Mouse (Mus musculus) cerebellum, postnatal 4 days (tissue): ENCODE results near the gene Cadps2.

Experiments used
- DNase-seq, 2 experiments: peaks; one replicate each; pipeline ENCODE4 v3.0.0; 2022; ENCODE audit warnings: low spot score in 2 of 2, mixed read lengths in 1 of 2

Gene Cadps2

GRCm38 (mm10) chr6:23567651-23568050 lies 271.6 kb downstream of the Cadps2 start:
- no peak for DNase-seq

DNA sequence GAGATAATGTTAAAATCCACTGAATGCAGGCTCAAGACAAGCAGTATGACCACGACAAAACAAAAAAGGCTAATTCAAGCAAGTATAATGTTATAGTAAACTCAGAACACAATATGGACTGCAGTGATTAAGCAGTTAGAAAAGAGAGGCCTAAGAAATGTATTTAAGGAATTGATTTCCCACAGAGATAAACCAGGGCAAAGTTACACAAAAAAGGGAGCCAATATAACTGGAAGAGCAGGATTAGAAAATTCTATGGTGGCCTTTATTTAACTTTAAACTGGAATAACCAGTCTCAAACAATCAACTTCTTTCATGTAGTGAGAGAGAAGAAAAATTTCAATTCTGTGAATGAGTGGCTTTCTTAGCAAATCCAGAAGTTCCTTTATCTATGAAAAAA lies 289.3 kb downstream of the Cadps2 start:
- no peak for DNase-seq

DNA sequence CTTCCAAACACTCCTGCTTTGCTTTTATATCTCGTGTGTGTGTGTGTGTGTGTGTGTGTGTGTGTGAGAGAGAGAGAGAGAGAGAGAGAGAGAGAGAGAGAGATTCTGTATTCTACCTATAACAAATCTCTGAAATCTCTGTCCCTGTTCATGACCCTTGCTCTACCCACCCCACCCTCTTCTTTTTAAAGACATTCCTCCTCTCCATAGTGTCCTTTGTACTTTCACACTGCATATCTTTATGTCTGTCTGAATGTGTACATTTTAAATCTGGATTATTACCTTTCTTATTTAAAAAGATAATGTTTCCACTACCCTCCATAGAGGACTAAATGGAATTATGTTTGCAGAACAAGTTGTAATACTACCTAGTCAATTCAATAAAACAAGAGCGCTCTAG lies 315.5 kb downstream of the Cadps2 start:
- no peak for DNase-seq

DNA sequence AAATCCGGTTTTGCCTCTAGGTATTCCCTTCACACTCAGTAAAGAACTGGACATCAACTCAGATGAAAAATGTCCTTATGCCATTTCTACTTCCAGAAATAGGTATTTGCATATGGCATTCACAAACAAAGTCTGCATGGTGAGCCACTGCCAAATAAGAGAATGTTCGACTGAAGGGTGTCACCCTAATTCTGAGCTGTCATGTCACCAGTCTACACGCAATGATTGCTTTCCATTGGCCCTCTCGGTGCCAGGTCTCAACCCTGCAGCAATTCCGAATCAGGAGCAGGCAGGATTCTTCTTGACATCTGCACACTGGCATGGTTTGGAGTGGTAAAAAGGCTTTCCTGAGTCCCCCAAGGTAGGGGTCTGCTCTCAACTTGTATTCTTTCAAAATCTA lies 316.7 kb downstream of the Cadps2 start:
- peak in 1 of 2 experiments; percentile 3 for DNase-seq

- no peak for DNase-seq
Observed at GRCm38 (mm10) chr6:23498611-23499010, 340.6 kb downstream of the Cadps2 start.

- peak in 1 of 2 experiments; percentile 4 for DNase-seq
Observed at GRCm38 (mm10) chr6:23491804-23492203, 347.4 kb downstream of the Cadps2 start.

- DNase-seq, result no peak
Observed at GRCm38 (mm10) chr6:23490431-23490830, 348.8 kb downstream of the Cadps2 start.

DNA sequence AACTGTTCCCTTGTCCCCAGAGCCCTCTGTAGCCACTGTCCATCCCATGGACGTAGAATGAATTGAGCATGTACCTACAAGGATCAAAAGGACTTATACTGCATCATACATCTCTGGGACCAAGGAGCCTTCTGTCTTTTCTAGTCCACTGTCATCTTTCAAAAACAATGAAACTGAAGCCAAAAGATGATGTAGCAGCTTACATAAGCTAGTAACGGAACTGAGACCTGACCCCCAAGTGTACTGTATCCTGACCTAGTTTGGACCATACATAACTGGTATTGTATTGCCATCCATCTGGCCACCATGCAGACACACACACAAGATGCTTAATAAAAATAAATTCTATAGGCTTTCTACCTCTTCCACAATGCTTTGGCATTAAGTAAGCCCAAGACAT lies 350.2 kb downstream of the Cadps2 start:
- no peak for DNase-seq

DNA sequence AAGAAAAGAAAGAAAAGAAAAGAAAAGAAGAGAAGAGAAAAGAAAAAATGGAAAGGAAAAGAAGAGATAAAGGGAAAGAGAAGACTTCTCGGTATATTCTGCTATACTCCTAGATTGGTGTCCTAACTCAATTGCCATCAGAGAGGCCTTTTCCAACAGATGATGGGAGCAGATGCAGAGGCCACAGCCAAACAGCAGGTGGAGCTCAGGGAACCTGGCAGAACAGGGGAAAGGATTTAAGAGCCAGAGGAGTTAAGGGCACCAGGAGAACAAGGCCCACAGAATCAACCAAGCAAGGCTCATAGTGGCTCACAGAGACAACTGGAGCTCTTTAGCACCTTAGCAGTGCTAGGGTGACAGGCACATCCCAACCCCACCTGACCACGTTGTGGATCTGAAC lies 366.5 kb downstream of the Cadps2 start:
- peak in 1 of 2 experiments; percentile 19 for DNase-seq

- no peak for DNase-seq
Observed at GRCm38 (mm10) chr6:23471830-23472229, 367.4 kb downstream of the Cadps2 start.

- DNase-seq, result no peak
Observed at GRCm38 (mm10) chr6:23467885-23468284, 371.3 kb downstream of the Cadps2 start.

GRCm38 (mm10) chr6:23462600-23463280 lies 376.5 kb downstream of the Cadps2 start:
- DNase-seq, result no peak

DNA sequence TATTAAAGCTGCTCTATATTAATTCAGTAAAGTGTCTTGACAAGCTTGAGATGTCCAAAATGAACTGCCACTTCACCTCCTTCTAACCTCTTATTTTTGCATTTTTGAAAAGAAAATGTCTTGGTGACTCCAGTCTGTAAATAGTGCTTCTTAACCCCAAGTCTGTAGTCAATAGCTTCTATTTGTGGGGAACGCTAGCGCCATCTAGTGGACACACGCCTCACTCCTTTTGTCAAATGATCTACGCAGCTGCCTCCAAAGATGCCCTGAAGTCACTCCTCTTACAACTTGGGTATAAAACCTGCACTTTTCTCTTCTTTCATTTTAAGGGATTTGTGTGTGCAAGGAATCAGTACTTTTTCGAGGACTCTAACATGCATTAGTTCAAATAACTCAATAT lies 381.5 kb downstream of the Cadps2 start:
- DNase-seq, result peak; percentile 36 to 69

DNA sequence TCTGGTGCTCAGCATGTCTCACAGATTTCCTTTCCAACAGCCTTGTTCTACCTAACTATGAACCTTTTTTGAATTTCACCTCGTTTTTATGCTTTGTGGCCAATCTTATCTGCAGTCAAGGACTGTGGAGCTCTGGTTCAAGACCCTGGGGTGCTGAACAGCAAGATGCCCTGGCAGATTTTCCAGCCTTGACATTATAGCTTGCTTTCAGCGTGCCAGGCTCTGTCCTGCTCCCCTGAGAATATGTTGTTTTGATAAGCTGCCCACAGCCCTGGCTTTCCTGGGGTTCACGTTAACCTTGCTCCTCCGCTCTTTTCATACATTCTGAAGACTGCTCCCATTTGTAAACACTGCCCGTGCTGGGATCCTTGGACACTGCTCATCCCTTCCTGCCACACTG lies 385.3 kb downstream of the Cadps2 start:
- no peak for DNase-seq

DNA sequence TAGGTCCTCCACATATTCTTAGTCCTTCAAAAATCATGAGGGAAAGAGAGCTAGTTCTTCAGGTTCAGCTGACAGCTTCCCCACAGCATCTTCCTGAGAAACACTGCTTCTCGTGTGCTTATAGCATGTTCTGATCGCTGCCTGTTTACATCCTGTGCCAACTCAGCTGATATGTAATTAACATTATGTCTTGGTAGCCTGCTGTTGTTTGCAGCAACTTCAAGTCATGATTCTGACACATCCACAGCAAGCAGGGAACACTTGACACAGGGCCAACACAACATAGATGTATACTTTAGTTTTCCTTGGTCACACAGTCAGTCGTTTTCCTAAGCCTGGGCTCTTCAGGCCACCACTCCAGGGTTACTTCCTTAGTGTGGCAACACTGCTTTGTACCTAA lies 399.3 kb downstream of the Cadps2 start:
- DNase-seq, result no peak

DNA sequence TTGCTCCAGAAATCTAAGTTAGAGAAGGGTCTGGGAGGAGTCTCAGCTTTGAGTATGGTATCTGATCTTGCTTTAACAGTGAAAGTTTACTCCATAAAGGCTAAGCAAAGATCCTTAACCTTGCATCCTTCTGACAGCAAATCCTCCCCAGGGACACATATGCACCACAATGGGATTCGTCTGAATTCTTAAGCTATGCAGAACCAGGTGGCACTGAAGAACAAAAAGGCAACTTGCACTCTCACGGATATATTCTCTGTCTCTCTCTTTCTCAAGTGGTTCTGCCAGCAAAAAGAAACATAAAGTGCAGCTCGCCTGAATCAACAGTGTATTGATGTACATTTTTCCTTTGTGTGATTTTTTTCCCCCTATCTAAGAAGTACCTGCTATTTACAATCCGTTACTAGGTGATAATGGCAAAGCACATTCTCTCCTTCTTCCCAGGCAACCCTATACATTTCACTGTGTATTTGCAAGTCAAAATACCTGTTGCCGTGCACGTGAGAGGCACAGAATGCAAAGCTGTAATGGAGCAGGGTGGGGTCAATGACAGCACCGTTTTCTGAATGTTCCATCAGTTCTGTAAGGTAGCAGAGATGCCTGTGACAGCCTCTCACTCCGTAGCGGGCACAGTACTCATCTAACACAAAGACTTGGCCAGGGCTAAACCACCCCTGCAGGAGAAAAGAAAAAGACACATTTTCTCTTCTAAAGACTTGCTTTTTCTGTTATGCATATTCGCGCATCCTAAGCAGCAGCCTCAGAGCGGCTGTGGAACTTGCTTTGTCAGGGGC lies 428.8 kb downstream of the Cadps2 start:
- no peak for DNase-seq

DNA sequence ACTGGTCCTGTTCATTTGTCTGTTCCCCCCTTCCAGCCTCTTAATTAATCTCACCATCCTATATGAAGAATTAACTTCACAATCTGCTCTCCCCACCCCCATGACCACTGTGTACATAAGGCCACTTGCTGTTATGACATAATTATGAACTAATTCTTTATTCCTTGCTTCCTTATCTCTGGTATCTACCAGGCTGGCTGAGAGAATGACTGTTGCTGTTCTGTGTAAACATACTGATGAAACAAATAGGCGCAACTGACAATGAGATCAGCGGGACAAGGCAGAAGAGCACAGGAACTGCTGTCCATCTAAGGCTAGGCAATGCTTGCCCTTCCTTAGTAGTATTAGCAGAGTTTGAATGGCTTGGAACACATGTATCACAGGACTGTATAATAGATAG lies 445.1 kb downstream of the Cadps2 start:
- no peak for DNase-seq

DNA sequence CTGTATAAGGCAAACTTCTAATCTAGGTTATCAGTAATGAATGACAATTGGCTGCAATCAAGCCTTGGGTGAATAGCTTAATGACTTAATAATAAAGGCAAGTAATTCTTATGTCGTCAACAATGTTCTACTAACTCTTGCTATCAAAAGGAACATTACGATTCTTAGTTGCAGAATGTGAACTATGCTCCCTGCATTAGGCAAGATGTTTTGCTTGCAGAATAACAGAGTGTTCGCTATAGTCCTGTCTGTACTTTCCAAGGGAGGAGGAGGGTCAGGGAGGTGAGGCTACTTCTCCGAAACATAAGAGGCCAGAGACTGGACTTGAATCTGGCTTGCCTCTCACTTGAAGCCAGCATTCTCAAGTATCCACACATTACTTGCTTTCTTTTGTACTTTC lies 446.5 kb downstream of the Cadps2 start:
- no peak for DNase-seq

DNA sequence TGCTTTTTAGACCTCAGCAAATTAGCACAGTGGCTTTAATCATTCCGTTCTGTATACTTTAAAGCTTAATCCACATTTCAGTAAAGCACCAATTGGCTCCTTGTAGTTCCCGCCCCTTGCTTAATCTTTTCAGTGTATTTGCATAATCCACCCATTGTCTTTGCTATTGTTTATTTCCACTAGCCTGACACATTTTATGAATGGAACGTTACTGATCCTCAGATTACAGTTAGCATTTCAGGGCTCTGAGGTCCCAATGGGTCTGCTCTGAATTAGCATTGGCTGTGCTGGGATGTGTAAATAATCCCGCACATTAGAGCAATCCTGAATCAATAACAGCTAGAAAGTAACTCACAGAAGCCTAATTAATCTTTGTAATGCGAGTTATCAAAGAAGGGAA lies 452.5 kb downstream of the Cadps2 start:
- DNase-seq, result no peak

GRCm38 (mm10) chr6:23383004-23383347 lies 456.2 kb downstream of the Cadps2 start:
- no peak for DNase-seq

DNA sequence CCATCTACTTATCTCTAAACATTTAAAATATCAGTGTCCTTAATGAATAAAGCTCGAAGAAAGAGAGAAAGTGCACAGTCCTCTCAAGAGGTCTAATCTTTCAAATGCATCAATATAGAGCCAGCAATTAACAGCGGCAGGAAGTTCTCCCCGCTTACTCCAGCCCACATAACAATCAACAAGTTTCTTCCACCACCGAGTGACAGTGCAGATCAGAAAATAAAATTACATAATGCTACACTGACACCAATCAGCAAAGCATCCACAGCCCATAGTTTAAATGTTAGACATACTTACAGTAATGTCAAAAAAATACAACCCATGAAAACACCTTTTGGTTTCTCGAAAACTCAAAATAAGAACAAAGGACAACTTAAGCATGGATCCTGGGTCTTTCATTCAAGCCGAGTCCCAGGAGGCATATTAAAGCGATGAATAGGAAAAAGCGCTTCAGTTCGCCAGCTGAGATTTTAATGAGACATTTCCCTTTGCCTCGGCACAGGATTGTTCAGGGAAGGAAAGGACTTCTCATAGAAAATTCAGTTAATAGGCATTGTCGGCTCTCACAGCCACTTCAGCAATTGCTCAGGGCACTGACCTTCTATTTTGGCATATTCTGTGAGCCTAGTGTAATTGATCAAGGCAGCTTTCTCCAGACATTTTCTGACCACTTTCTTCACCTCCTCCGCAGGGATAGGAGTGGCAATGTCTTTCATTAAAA lies 456.8 kb downstream of the Cadps2 start:
- no peak for DNase-seq

- DNase-seq, result no peak
Observed at GRCm38 (mm10) chr6:23376327-23376726, 462.9 kb downstream of the Cadps2 start.
